Mouse (Mus musculus): ENCODE data around the gene Mipep. TPM values are rescaled to one million over a fixed set of nuclear protein-coding genes. Genes with fewer than 3 reads are reported as not detected.

The Mipep gene
- polyA plus RNA-seq, 1 experiment = 109 TPM

- Histone ChIP-seq H3K27ac (ENCODE audit: control insufficient read depth, insufficient read depth, low read depth, low read length) (no peak overlapping the region), H3K4me3 (ENCODE audit: control insufficient read depth, low read depth, low read length) (no peak overlapping the region), H3K27me3 (ENCODE audit: control insufficient read depth, insufficient read depth, low read length) (no peaks in the 10 kb centered on the region), H3K4me1 (ENCODE audit: control insufficient read depth, insufficient read depth, low read length) (no peaks in the 10 kb centered on the region), H3K36me3 (ENCODE audit: control insufficient read depth, insufficient read depth, low read length) (peaks cover 3% of the 10 kb centered on the region; the same call in 1 of the 2 replicates)
- TF ChIP-seq CTCF (IDR thresholded peaks at IDR 0.05; ENCODE audit: control insufficient read depth, insufficient read depth, insufficient replicate concordance, low read depth, low read length) = no peak
Observed at GRCm38 (mm10) chr14:60802026-60802425, 17.7 kb downstream of the Mipep start.

DNA sequence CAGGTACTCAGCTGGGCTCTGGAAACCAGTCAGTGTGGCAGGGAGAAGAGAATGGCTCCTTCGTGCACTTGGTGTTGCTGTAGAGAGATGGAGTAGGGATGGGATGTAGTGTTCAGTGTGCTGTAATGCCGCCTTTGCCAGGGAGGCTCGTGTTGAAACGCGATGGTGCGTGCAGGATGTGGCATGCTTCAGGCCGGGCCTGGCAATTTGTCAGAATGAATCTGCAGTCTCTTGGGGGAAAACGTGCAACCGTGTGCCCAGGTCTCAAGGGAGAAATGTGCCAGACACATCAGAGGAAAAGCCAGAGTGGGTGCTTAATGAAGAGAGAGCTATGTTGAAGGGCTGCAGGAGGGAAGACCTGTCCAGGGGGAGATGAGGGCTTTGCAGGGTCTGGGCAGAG lies 20.6 kb downstream of the Mipep start:
- no peaks in the 10 kb centered on the region for H3K27me3 ChIP-seq (ENCODE audit: control insufficient read depth, insufficient read depth, low read length)
- no peaks in the 10 kb centered on the region for H3K4me1 ChIP-seq (ENCODE audit: control insufficient read depth, insufficient read depth, low read length)
- no peak overlapping the region for H3K27ac ChIP-seq (ENCODE audit: control insufficient read depth, insufficient read depth, low read depth, low read length)
- H3K36me3 ChIP-seq (ENCODE audit: control insufficient read depth, insufficient read depth, low read length) = peaks cover 2% of the 10 kb centered on the region; the same call in 1 of the 2 replicates
- TF ChIP-seq CTCF (IDR thresholded peaks at IDR 0.05; ENCODE audit: control insufficient read depth, insufficient read depth, insufficient replicate concordance, low read depth, low read length) = no peak
- TF ChIP-seq POLR2A (IDR thresholded peaks at IDR 0.05; ENCODE audit: control insufficient read depth, low read depth, low read length) = no peak
- no peak overlapping the region for H3K4me3 ChIP-seq (ENCODE audit: control insufficient read depth, low read depth, low read length)

GRCm38 (mm10) chr14:60805871-60806270 lies 21.5 kb downstream of the Mipep start:
- Histone ChIP-seq H3K36me3 (ENCODE audit: control insufficient read depth, insufficient read depth, low read length) (peaks cover 2% of the 10 kb centered on the region; the same call in 1 of the 2 replicates), H3K27ac (ENCODE audit: control insufficient read depth, insufficient read depth, low read depth, low read length) (no peak overlapping the region), H3K4me1 (ENCODE audit: control insufficient read depth, insufficient read depth, low read length) (no peaks in the 10 kb centered on the region), H3K27me3 (ENCODE audit: control insufficient read depth, insufficient read depth, low read length) (no peaks in the 10 kb centered on the region), H3K4me3 (ENCODE audit: control insufficient read depth, low read depth, low read length) (no peak overlapping the region)
- TF ChIP-seq POLR2A (IDR thresholded peaks at IDR 0.05; ENCODE audit: control insufficient read depth, low read depth, low read length) (no peak), CTCF (IDR thresholded peaks at IDR 0.05; ENCODE audit: control insufficient read depth, insufficient read depth, insufficient replicate concordance, low read depth, low read length) (no peak)

DNA sequence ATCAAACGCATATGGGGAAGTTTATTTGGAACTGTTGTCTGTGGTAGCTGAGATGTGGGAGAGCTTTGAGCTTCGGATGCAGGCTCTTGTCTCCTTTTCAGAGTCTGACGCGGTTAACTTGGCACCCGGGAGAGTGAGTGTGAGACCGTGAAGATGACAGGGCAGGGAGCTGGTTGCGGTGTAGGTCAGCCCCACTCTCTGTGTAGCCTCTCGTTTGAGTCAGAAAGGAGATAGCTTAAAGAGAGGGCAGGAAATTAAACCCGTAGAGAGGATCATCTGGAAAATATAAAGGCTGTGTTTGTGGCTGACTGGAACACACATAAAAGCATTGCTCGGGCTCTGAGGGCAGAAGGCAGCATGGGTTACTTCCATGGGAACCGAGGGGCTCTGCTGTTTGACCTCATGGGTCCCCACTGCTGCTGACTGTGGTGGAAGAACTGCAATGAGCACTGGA lies 22.5 kb downstream of the Mipep start:
- no peaks in the 10 kb centered on the region for H3K4me1 ChIP-seq (ENCODE audit: control insufficient read depth, insufficient read depth, low read length)
- H3K27ac ChIP-seq (ENCODE audit: control insufficient read depth, insufficient read depth, low read depth, low read length) = no peak overlapping the region
- no peaks in the 10 kb centered on the region for H3K27me3 ChIP-seq (ENCODE audit: control insufficient read depth, insufficient read depth, low read length)
- H3K36me3 ChIP-seq (ENCODE audit: control insufficient read depth, insufficient read depth, low read length) = peaks cover 2% of the 10 kb centered on the region; the same call in 1 of the 2 replicates
- H3K4me3 ChIP-seq (ENCODE audit: control insufficient read depth, low read depth, low read length) = no peak overlapping the region
- TF ChIP-seq POLR2A (IDR thresholded peaks at IDR 0.05; ENCODE audit: control insufficient read depth, low read depth, low read length) (no peak), CTCF (IDR thresholded peaks at IDR 0.05; ENCODE audit: control insufficient read depth, insufficient read depth, insufficient replicate concordance, low read depth, low read length) (no peak)

DNA sequence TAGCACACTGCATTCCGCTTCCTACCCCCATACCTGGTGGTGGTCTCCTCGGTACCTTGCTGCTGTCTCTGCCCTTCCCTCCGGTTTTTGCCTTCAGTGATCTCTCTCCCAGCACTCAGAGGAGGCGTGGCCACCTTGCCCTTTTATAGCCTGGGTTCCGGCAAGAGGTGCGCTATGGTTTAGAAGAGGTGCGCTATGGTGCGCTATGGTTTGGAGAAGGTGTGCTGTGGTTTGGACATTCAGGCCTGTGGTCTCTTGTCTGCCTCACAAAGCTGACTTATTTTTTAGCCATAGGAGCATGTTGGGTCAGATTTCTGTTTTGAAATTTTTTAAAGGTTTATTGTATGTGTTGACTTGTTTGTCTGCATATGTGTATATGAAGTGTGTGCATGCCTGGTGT lies 25.5 kb downstream of the Mipep start:
- Histone ChIP-seq H3K4me1 (ENCODE audit: control insufficient read depth, insufficient read depth, low read length) (no peaks in the 10 kb centered on the region), H3K4me3 (ENCODE audit: control insufficient read depth, low read depth, low read length) (no peak overlapping the region), H3K36me3 (ENCODE audit: control insufficient read depth, insufficient read depth, low read length) (no peaks in the 10 kb centered on the region; the same call in 1 of the 2 replicates), H3K27me3 (ENCODE audit: control insufficient read depth, insufficient read depth, low read length) (no peaks in the 10 kb centered on the region), H3K27ac (ENCODE audit: control insufficient read depth, insufficient read depth, low read depth, low read length) (no peak overlapping the region)
- TF ChIP-seq CTCF (IDR thresholded peaks at IDR 0.05; ENCODE audit: control insufficient read depth, insufficient read depth, insufficient replicate concordance, low read depth, low read length) (no peak), POLR2A (IDR thresholded peaks at IDR 0.05; ENCODE audit: control insufficient read depth, low read depth, low read length) (no peak)

DNA sequence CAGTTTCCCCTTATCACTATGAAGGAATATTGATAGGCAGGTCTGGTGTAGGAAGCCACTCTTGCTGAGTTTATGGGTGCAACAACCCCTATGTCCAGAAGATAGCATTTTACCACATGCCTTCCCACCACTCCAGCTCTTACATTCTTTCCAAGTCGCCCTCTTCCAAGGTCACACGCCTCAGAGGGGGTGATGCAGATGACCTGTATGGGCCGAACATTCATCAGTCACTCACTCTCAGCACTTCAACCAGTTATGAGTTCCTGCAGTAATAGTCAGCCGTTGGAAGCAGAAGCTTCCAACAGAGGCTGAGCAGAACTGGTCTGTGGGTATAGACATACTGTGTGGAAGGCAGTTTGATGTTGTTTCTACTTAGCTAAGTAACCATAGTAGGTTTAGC lies 27.2 kb downstream of the Mipep start:
- Histone ChIP-seq H3K4me3 (ENCODE audit: control insufficient read depth, low read depth, low read length) (no peak overlapping the region), H3K36me3 (ENCODE audit: control insufficient read depth, insufficient read depth, low read length) (no peaks in the 10 kb centered on the region; the same call in 1 of the 2 replicates), H3K4me1 (ENCODE audit: control insufficient read depth, insufficient read depth, low read length) (no peaks in the 10 kb centered on the region), H3K27ac (ENCODE audit: control insufficient read depth, insufficient read depth, low read depth, low read length) (no peak overlapping the region), H3K27me3 (ENCODE audit: control insufficient read depth, insufficient read depth, low read length) (no peaks in the 10 kb centered on the region)
- TF ChIP-seq CTCF (IDR thresholded peaks at IDR 0.05; ENCODE audit: control insufficient read depth, insufficient read depth, insufficient replicate concordance, low read depth, low read length) = no peak
- TF ChIP-seq POLR2A (IDR thresholded peaks at IDR 0.05; ENCODE audit: control insufficient read depth, low read depth, low read length) = no peak

DNA sequence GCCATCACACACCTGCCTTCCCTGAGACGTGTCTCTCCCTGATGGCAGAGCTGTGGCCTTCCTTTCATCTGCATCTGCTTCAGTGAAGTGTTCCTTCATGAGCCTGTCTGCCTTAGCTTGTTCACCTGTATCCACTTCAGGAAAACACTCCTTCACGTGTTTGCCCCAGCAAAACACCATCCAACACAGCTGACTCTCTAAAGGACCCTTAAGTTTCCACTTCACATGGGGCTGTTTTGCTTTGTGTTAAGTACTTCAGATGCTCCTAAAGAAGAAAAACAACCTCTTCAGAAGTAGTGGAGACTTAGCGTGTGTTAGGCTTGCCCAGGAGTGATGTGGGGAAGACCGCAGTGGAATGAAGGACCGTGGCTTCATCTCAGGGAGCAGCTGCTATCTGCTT lies 30.7 kb downstream of the Mipep start:
- TF ChIP-seq CTCF (IDR thresholded peaks at IDR 0.05; ENCODE audit: control insufficient read depth, insufficient read depth, insufficient replicate concordance, low read depth, low read length) (no peak), POLR2A (IDR thresholded peaks at IDR 0.05; ENCODE audit: control insufficient read depth, low read depth, low read length) (no peak)
- H3K36me3 ChIP-seq (ENCODE audit: control insufficient read depth, insufficient read depth, low read length) = no peaks in the 10 kb centered on the region; the same call in 1 of the 2 replicates
- H3K27ac ChIP-seq (ENCODE audit: control insufficient read depth, insufficient read depth, low read depth, low read length) = no peak overlapping the region
- no peaks in the 10 kb centered on the region for H3K27me3 ChIP-seq (ENCODE audit: control insufficient read depth, insufficient read depth, low read length)
- H3K4me1 ChIP-seq (ENCODE audit: control insufficient read depth, insufficient read depth, low read length) = peaks cover 3% of the 10 kb centered on the region
- H3K4me3 ChIP-seq (ENCODE audit: control insufficient read depth, low read depth, low read length) = no peak overlapping the region

- Histone ChIP-seq H3K27ac (ENCODE audit: control insufficient read depth, insufficient read depth, low read depth, low read length) (no peak overlapping the region), H3K4me1 (ENCODE audit: control insufficient read depth, insufficient read depth, low read length) (peaks cover 3% of the 10 kb centered on the region), H3K4me3 (ENCODE audit: control insufficient read depth, low read depth, low read length) (no peak overlapping the region), H3K27me3 (ENCODE audit: control insufficient read depth, insufficient read depth, low read length) (no peaks in the 10 kb centered on the region), H3K36me3 (ENCODE audit: control insufficient read depth, insufficient read depth, low read length) (no peaks in the 10 kb centered on the region; the same call in 1 of the 2 replicates)
- TF ChIP-seq CTCF (IDR thresholded peaks at IDR 0.05; ENCODE audit: control insufficient read depth, insufficient read depth, insufficient replicate concordance, low read depth, low read length) (no peak), POLR2A (IDR thresholded peaks at IDR 0.05; ENCODE audit: control insufficient read depth, low read depth, low read length) (no peak)
Observed at GRCm38 (mm10) chr14:60818045-60818444, 33.7 kb downstream of the Mipep start.

Data from testis, adult 2 months (tissue).